Mouse (Mus musculus) activated CD4-positive, CD25-positive, alpha-beta regulatory T cell, adult 4 months (primary cell): Measurements from ENCODE around the gene Tgfbr2. TPM values are rescaled to one million over a fixed set of nuclear protein-coding genes. Genes with fewer than 3 reads are reported as not detected.

Source experiments
- ATAC-seq: one replicate; pipeline ENCODE4 v1.8.0; 2017
- polyA plus RNA-seq, 2 experiments: library from polyadenylated mRNA; unstranded; fragments of 100-300 nt; shearing (Covaris generic); gene quantifications; one replicate each; pipeline ENCODE4 v1.2.1; 2017

Gene Tgfbr2
- polyA plus RNA-seq = 10 to 100 TPM; 22.9 to 28.0 TPM

DNA sequence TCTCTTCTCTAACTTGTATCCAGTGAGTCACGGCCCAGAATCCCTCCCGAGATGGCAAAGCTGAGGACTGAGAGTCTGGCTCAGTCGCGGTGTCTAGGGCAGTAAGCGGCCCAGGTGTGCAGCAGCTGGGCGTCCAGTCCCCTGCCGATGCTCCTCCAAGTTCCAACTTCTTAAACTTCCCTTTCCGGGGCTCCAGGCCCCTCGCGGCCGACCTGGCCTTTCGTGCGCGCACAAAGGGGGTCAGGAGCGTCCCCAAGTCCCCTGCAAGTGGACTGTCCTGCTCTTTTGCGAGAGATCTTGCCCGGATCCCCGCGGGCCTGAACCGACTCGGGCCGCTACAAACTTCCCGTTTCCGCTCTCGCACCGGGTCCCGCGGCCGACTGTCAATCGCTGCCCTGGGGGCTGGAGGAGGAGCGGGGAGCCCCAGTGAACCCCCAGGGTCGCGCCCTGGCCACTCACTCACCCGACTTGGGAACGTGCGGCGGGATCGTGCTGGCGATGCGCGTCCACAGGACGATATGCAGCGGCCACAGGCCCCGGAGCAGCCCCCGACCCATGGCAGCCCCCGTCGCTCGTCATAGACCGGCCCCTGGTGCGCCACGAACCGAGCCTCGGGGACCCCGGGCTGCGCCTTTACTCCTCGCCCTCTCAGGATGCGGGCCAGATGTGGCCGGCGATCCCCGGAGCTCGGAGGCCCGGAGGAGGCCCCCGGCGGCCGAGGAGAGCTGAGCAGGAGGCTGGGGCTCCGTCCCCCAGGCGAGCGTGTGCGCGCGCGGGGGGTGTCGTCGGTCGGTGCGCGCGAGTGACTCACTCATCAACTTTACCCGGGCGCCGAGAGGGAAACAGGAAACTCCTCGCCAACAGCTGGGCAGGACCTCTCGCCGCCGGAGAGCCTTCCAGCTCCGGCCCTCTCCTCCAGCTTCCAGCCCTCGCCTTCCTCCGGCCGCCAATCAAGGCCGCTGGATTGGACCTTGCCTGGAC is at the start of gene Tgfbr2:
TSS of gene Tgfbr2 (minus strand) at position 880 of the 981 bp plus-strand sequence.
- peak; percentile 68 for ATAC-seq

DNA sequence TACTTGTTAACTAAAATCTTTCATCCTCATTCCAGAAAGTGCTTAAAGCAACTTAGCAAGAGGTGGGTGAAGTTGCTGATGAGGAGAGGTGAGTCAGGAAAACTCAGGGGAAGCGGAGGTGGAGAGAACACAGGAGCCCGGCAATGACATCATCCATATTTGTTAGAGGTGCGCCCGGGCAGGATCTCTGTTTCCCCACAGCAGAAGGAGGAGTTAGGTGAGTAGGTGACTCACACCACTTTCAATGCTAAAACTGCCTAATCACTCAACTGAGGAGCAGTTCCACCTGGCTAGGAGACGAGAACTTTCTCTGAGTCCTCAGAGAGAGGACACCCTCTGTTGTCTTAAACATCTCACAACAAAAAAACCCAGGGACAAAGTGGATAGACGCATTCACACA is 48.2 kb upstream of the Tgfbr2 start:
- peak; percentile 54 for ATAC-seq

DNA sequence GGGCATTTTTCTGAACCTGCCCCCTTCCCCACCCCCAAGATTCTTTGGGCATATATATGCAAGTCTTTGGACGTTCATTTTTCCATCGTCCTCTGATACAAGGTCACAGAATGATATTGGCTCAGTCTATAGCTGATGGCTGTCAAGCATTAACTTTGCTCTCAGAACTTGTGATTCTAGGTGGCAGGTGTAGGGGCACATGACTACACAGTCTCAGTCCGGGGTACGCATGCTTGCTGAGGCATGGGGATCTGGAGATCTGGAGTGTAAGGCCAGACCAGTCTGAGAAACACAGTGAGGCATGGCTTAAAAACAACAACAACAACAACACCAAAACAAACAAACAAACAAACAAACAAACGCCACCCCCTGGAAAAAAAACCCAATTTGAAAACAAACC is 47.5 kb upstream of the Tgfbr2 start:
- no peak for ATAC-seq

GRCm38 (mm10) chr9:116222000-116222399 is 46.8 kb upstream of the Tgfbr2 start:
- ATAC-seq = no peak

- ATAC-seq = no peak
Observed at GRCm38 (mm10) chr9:116221565-116221964, 46.4 kb upstream of the Tgfbr2 start.

- no peak for ATAC-seq
Observed at GRCm38 (mm10) chr9:116220616-116221015, 45.5 kb upstream of the Tgfbr2 start.

DNA sequence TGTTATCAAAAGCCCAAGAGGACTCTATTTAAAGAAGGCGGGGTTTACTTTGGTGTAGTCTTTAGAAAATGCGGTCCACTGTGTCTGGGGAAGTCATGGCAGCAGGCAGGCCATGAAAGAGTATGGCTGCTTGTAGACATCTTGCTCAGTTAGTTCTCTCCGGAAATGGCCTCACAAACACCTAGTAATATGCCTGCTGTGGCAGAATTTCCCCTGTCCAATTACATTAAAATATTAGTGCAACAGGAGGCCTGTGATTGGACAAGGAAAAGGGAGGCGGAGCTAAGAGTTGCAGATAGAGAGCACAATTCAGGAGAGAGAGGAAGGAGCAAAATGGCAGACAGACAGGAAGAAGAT is 45.0 kb upstream of the Tgfbr2 start:
- ATAC-seq = no peak

DNA sequence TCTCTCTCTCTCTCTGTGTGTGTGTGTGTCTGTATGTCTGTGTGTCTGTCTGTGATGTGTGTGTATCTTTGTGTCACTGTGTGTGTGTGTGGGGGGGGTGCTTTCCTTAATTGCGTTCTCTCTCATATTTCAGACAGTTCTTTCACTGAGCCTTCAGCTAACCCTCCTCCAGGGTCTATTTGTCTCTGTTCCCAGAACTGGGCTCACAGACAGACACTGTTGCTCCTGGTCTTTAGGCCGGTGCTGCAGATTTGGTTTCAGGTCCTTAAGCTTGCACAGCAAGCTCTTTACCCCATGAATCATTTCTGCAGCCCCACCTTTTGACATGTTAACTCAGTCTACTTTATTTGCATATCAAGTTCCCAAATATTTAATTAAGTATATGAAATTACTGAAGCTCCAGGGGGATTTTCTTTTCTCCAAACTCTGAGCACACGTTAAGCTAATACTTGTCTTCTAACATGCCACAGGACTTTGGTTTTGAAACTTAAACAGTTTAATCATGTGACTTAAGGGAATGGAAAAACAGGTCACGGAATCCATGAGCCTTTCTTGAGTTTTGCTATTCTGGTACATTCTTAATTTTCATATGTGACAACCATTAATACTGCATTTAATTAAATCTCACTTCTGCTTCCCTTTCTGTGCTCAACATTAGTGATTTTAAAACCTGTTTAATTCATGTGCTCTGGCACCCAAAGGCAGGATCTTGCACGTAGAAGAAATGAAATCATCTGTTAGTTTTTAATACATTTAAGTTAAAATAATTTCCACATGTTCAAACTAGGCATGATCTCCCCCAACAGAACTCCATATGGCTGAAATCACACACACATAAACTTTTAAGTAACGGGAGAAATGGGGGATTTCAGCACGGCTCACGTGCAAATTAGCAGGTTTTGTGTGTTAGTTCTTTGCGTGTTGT is 44.3 kb upstream of the Tgfbr2 start:
- no peak for ATAC-seq

GRCm38 (mm10) chr9:116218780-116219179 is 43.6 kb upstream of the Tgfbr2 start:
- no peak for ATAC-seq

- no peak for ATAC-seq
Observed at GRCm38 (mm10) chr9:116217099-116217498, 41.9 kb upstream of the Tgfbr2 start.

GRCm38 (mm10) chr9:116216677-116217076 is 41.5 kb upstream of the Tgfbr2 start:
- no peak for ATAC-seq

DNA sequence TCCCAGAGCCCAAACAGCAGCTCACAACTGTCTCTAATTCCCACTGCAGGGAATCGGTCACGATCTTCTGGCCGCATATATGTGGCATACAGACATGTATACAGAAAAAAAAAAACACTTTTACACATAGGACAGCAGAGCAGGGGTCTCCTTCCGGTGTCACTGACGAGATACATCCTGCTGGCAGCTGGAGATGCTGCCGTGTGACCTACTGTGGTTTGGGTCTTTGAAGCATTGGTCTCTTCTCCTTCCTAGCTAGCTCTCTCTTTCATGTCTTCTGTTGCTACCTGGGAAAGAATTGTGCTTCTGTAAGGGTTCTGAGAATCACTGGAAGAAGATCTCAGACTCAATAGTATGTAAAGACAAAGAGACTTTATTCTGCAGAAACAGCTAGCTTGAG is 39.1 kb upstream of the Tgfbr2 start:
- peak; percentile 54 for ATAC-seq

DNA sequence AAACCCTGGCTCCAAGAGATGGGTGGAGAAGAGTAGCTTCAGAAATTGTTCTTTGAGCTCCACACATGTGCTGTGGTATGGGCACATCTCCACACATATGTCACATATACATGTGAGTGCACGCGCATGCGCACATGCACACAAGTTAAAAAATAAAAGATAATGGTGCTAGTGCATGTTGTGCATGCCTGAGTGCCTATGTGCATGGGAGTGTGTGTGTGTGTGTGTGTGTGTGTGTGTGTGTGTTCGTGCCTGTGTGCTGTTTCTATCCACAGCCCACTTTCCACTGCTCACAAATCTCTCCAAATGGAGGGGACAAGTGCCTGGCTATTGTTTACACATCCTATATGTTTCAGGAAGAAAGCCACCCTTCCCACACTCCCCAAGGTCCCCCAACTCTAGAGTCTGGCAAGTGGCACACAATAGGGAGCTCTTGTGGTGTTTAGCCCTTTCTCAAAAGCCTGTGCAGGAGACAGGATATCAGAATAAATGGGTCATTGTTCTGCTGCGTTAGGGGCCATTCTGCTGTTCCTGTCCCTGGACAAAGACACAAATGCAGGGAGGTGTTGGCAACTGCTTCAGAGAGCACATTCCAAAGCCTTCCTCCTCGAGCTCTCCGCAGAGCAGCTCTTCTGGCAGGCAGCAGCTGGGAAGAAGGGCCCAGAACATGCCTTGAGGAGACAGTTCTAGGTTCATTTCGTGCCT is 37.9 kb upstream of the Tgfbr2 start:
- no peak for ATAC-seq

DNA sequence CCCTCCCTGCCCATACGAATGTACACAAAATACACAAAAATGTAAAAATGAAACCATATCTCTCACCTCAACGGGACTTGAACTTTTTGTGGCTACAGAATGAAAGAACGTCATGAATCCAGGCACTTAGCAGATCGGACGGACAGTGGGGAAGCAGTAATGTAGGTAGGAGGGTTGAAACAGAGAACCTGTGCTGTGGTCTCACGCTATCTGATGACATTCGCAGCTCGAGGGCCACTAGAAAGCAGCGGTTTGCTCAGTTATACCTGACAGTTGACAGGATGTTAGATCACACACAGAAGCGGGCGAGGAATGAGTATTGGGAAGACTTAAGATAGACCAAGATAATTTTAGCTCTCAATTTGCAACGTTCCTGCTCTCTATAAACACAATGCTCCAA is 36.9 kb upstream of the Tgfbr2 start:
- ATAC-seq = peak; percentile 67

GRCm38 (mm10) chr9:116208169-116208904 is 33.2 kb upstream of the Tgfbr2 start:
- peak; percentile 28 for ATAC-seq

DNA sequence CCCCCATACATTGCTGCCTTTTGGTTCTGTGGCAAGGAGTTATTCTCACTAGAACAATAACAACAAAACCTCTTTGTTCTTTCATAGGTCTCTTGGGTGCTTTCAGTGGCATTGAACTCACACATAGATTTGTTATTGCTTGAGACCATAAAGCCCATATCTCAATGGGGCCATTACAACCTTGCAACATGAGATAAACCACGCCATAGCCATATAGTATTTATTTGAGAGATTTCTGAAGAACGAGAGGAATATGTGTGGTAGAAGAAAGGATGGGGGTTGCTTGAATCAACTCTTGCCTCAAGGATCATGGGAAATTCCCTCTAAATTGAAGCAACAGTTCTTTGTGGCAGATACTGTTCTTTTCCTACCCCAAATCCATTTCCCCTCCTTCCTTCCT is 31.7 kb upstream of the Tgfbr2 start:
- ATAC-seq = no peak

GRCm38 (mm10) chr9:116203675-116204074 is 28.5 kb upstream of the Tgfbr2 start:
- ATAC-seq = no peak

GRCm38 (mm10) chr9:116199127-116199526 is 24.0 kb upstream of the Tgfbr2 start:
- ATAC-seq = no peak

GRCm38 (mm10) chr9:116198488-116198887 is 23.3 kb upstream of the Tgfbr2 start:
- ATAC-seq = no peak

GRCm38 (mm10) chr9:116197491-116198170 is 22.5 kb upstream of the Tgfbr2 start:
- no peak for ATAC-seq

- no peak for ATAC-seq
Observed at GRCm38 (mm10) chr9:116193889-116194450, 18.8 kb upstream of the Tgfbr2 start.
